Mouse (Mus musculus): ENCODE data around the gene Fgd3.
A peak's percentile ranks its signal among the peaks of the same experiment; 100 is the strongest.

Gene Fgd3

GRCm38 (mm10) chr13:49250716-49251517, 69.2 kb downstream of the Fgd3 start:
- DNase-seq (ENCODE audit: extremely low read depth, low read depth), result no peak

- DNase-seq (ENCODE audit: extremely low read depth, low read depth), result no peak
Observed at GRCm38 (mm10) chr13:49249634-49250033, 70.5 kb downstream of the Fgd3 start.

GRCm38 (mm10) chr13:49248923-49249322, 71.2 kb downstream of the Fgd3 start:
- no peak for DNase-seq (ENCODE audit: extremely low read depth, low read depth)

GRCm38 (mm10) chr13:49248467-49248862, 71.6 kb downstream of the Fgd3 start, which contains the start of gene Susd3:
Susd3 (minus strand) TSS chr13:49248706.
- DNase-seq (ENCODE audit: extremely low read depth, low read depth), result no peak

- DNase-seq (ENCODE audit: extremely low read depth, low read depth), result no peak
Observed at GRCm38 (mm10) chr13:49247740-49248466, 72.2 kb downstream of the Fgd3 start.

GRCm38 (mm10) chr13:49247232-49247739, 72.8 kb downstream of the Fgd3 start:
- no peak for DNase-seq (ENCODE audit: extremely low read depth, low read depth)

- DNase-seq (ENCODE audit: extremely low read depth, low read depth), result no peak
Observed at GRCm38 (mm10) chr13:49246626-49247025, 73.5 kb downstream of the Fgd3 start.

GRCm38 (mm10) chr13:49246011-49246410, 74.1 kb downstream of the Fgd3 start:
- DNase-seq (ENCODE audit: extremely low read depth, low read depth), result no peak

- DNase-seq (ENCODE audit: extremely low read depth, low read depth), result no peak
Observed at GRCm38 (mm10) chr13:49245251-49245650, 74.9 kb downstream of the Fgd3 start.

- DNase-seq (ENCODE audit: extremely low read depth, low read depth), result peak; percentile 98
Observed at GRCm38 (mm10) chr13:49243492-49243891, 76.6 kb downstream of the Fgd3 start.

GRCm38 (mm10) chr13:49242321-49243065, 77.6 kb downstream of the Fgd3 start:
- DNase-seq (ENCODE audit: extremely low read depth, low read depth), result peak; percentile 100

GRCm38 (mm10) chr13:49238737-49239136, 81.4 kb downstream of the Fgd3 start:
- no peak for DNase-seq (ENCODE audit: extremely low read depth, low read depth)

GRCm38 (mm10) chr13:49237617-49238016, 82.5 kb downstream of the Fgd3 start:
- DNase-seq (ENCODE audit: extremely low read depth, low read depth), result no peak

- no peak for DNase-seq (ENCODE audit: extremely low read depth, low read depth)
Observed at GRCm38 (mm10) chr13:49234711-49235110, 85.4 kb downstream of the Fgd3 start.

- DNase-seq (ENCODE audit: extremely low read depth, low read depth), result no peak
Observed at GRCm38 (mm10) chr13:49233792-49234572, 86.1 kb downstream of the Fgd3 start.

- no peak for DNase-seq (ENCODE audit: extremely low read depth, low read depth)
Observed at GRCm38 (mm10) chr13:49225633-49226032, 94.5 kb downstream of the Fgd3 start.

- no peak for DNase-seq (ENCODE audit: extremely low read depth, low read depth)
Observed at GRCm38 (mm10) chr13:49225159-49225558, 95.0 kb downstream of the Fgd3 start.

- DNase-seq (ENCODE audit: extremely low read depth, low read depth), result no peak
Observed at GRCm38 (mm10) chr13:49224729-49225128, 95.4 kb downstream of the Fgd3 start.

- no peak for DNase-seq (ENCODE audit: extremely low read depth, low read depth)
Observed at GRCm38 (mm10) chr13:49224314-49224713, 95.8 kb downstream of the Fgd3 start.

GRCm38 (mm10) chr13:49220912-49221311, 99.2 kb downstream of the Fgd3 start:
- DNase-seq (ENCODE audit: extremely low read depth, low read depth), result no peak

- no peak for DNase-seq (ENCODE audit: extremely low read depth, low read depth)
Observed at GRCm38 (mm10) chr13:49219367-49219766, 100.7 kb downstream of the Fgd3 start.

Data from MEL-GATA-1-ER (cell line).